Mouse (Mus musculus) CH12.LX (cell line): ENCODE measurements around the gene Tle3. TPM values are rescaled to one million over a fixed set of nuclear protein-coding genes. Genes with fewer than 3 reads are reported as not detected.

Experiments
- DNase-seq: peaks from one replicate; pipeline ENCODE4 v3.0.0-alpha.2; 2013; ENCODE audit errors: extremely low read depth
- H3K27ac ChIP-seq: 2 replicates; pipeline ENCODE4 v1.5.1; 2012; ENCODE audit warnings: low read depth, mild to moderate bottlenecking, control low read depth, moderate library complexity; ENCODE audit not compliant: insufficient read depth
- H3K27me3 ChIP-seq: replicated peaks from 2 replicates; pipeline ENCODE3; 2012; ENCODE audit warnings: inconsistent platforms
- H3K36me3 ChIP-seq, 2 experiments: replicated peaks in 1 of 2; 2 replicates each; pipeline versions ENCODE3 to v1.6.1; 2012; ENCODE audit warnings: inconsistent platforms in 1 of 2, low read length in 1 of 2, mild to moderate bottlenecking in 1 of 2, mixed read lengths in 1 of 2, moderate library complexity in 1 of 2; ENCODE audit not compliant: control insufficient read depth in 1 of 2, insufficient read depth in 1 of 2
- H3K4me1 ChIP-seq, 2 experiments: 2 replicates each; pipeline ENCODE4 v1.6.1; 2012; ENCODE audit warnings: inconsistent platforms in 1 of 2, moderate library complexity in 1 of 2; ENCODE audit not compliant: insufficient read depth in 2 of 2, control insufficient read depth in 1 of 2
- H3K4me2 ChIP-seq: 2 replicates; pipeline ENCODE4 v1.6.1; 2012; ENCODE audit warnings: low read depth, mild to moderate bottlenecking, control low read depth; ENCODE audit not compliant: poor library complexity, insufficient read depth, severe bottlenecking
- H3K4me3 ChIP-seq, 3 experiments: fragments of 150-350 bp in 1 of 3; sonication (generic) in 1 of 3; replicated peaks in 1 of 3; 2 replicates each; pipeline versions ENCODE3 to v1.5.1; 2011 to 2012; ENCODE audit warnings: low read depth in 2 of 3, low read length in 2 of 3, mild to moderate bottlenecking in 2 of 3, moderate library complexity in 2 of 3, control low read depth in 1 of 3, improper control_type of control experiment in 1 of 3, inconsistent platforms in 1 of 3, mixed read lengths in 1 of 3; ENCODE audit not compliant: poor library complexity in 1 of 3
- H3K79me2 ChIP-seq: replicated peaks from 2 replicates; pipeline ENCODE4 v1.6.1; 2012; ENCODE audit warnings: mild to moderate bottlenecking, moderate library complexity; ENCODE audit not compliant: control insufficient read depth, poor library complexity, insufficient read depth, severe bottlenecking; ENCODE audit errors: extremely low read depth
- H3K9ac ChIP-seq: 2 replicates; pipeline ENCODE4 v1.6.1; 2012; ENCODE audit warnings: low read depth, mild to moderate bottlenecking, control low read depth, moderate library complexity; ENCODE audit not compliant: insufficient read depth
- H3K9me3 ChIP-seq: replicated peaks from 2 replicates; pipeline ENCODE3; 2012; ENCODE audit warnings: low read length, inconsistent platforms, mixed read lengths
- BHLHE40 ChIP-seq: IDR thresholded peaks from 2 replicates; pipeline ENCODE4 v1.6.1; 2011; ENCODE audit warnings: mild to moderate bottlenecking, low read depth, low read length, improper control_type of control experiment
- CHD1 ChIP-seq: IDR thresholded peaks from 2 replicates; pipeline ENCODE4 v1.6.1; 2012; ENCODE audit warnings: low read depth, low read length, improper control_type of control experiment, inconsistent platforms
- CTCF ChIP-seq, 2 experiments: IDR thresholded peaks in 1 of 2; conservative IDR thresholded peaks in 1 of 2; 2 replicates each; pipeline ENCODE4 v1.5.1; 2011 to 2012; ENCODE audit warnings: low read depth in 2 of 2, low read length in 2 of 2, improper control_type of control experiment in 1 of 2, inconsistent platforms in 1 of 2, mild to moderate bottlenecking in 1 of 2, moderate library complexity in 1 of 2
- E2F4 ChIP-seq: IDR thresholded peaks from 2 replicates; pipeline ENCODE4 v1.6.1; 2011; ENCODE audit warnings: low read depth, low read length, improper control_type of control experiment; ENCODE audit not compliant: insufficient replicate concordance
- ELF1 ChIP-seq: IDR thresholded peaks from 2 replicates; pipeline ENCODE4 v1.6.1; 2014; ENCODE audit warnings: low read depth, mild to moderate bottlenecking, inconsistent platforms, low read length, improper control_type of control experiment
- EP300 ChIP-seq: IDR thresholded peaks from 2 replicates; pipeline ENCODE4 v1.6.1; 2011; ENCODE audit warnings: low read length, improper control_type of control experiment
- ETS1 ChIP-seq: conservative IDR thresholded peaks from 2 replicates; pipeline ENCODE4 v1.6.1; 2012; ENCODE audit warnings: low read depth, mild to moderate bottlenecking, inconsistent platforms, low read length, improper control_type of control experiment, moderate library complexity
- GABPA ChIP-seq: IDR thresholded peaks from 2 replicates; pipeline ENCODE4 v1.6.1; 2012; ENCODE audit warnings: low read depth, low read length, improper control_type of control experiment, inconsistent platforms; ENCODE audit not compliant: insufficient replicate concordance
- IRF4 ChIP-seq: IDR thresholded peaks from 2 replicates; pipeline ENCODE4 v1.6.1; 2014; ENCODE audit warnings: low read depth, mild to moderate bottlenecking, inconsistent platforms, low read length, improper control_type of control experiment
- JUN ChIP-seq: IDR thresholded peaks from 2 replicates; pipeline ENCODE4 v1.6.1; 2011; ENCODE audit warnings: low read depth, mild to moderate bottlenecking, low read length, improper control_type of control experiment, moderate library complexity; ENCODE audit not compliant: insufficient read depth
- KAT2A ChIP-seq: IDR thresholded peaks from 2 replicates; pipeline ENCODE4 v1.6.1; 2012; ENCODE audit warnings: low read length, improper control_type of control experiment, inconsistent platforms; ENCODE audit not compliant: insufficient replicate concordance
- MAX ChIP-seq: IDR thresholded peaks from 2 replicates; pipeline ENCODE4 v1.6.1; 2011; ENCODE audit warnings: low read length, improper control_type of control experiment
- MYC ChIP-seq: IDR thresholded peaks from 2 replicates; pipeline ENCODE4 v1.6.1; 2011; ENCODE audit warnings: low read depth, mild to moderate bottlenecking, improper control_type of control experiment, low read length
- NELFE ChIP-seq: IDR thresholded peaks from 2 replicates; pipeline ENCODE4 v1.6.1; 2011; ENCODE audit warnings: low read depth, low read length, improper control_type of control experiment
- NRF1 ChIP-seq: IDR thresholded peaks from 2 replicates; pipeline ENCODE4 v1.6.1; 2014; ENCODE audit warnings: low read depth, mild to moderate bottlenecking, inconsistent platforms, low read length, improper control_type of control experiment, moderate library complexity
- PAX5 ChIP-seq: IDR thresholded peaks from 2 replicates; pipeline ENCODE4 v1.6.1; 2012; ENCODE audit warnings: low read length, inconsistent platforms, mixed read lengths
- RCOR1 ChIP-seq: conservative IDR thresholded peaks from 2 replicates; pipeline ENCODE4 v1.6.1; 2012; ENCODE audit warnings: low read depth, mild to moderate bottlenecking, inconsistent platforms, low read length, improper control_type of control experiment
- SIN3A ChIP-seq: IDR thresholded peaks from 2 replicates; pipeline ENCODE4 v1.6.1; 2012; ENCODE audit warnings: low read length, improper control_type of control experiment, inconsistent platforms
- SMC3 ChIP-seq: IDR thresholded peaks from 2 replicates; pipeline ENCODE4 v1.6.1; 2011; ENCODE audit warnings: low read depth, low read length, improper control_type of control experiment
- UBTF ChIP-seq: IDR thresholded peaks from 2 replicates; pipeline ENCODE4 v1.6.1; 2012; ENCODE audit warnings: low read depth, mild to moderate bottlenecking, inconsistent platforms, low read length, improper control_type of control experiment, moderate library complexity
- USF1 ChIP-seq: IDR thresholded peaks from 2 replicates; pipeline ENCODE4 v1.6.1; 2014; ENCODE audit warnings: low read depth, mild to moderate bottlenecking, inconsistent platforms, low read length, improper control_type of control experiment
- ZC3H11A ChIP-seq: IDR thresholded peaks from 2 replicates; pipeline ENCODE4 v1.6.1; 2012; ENCODE audit warnings: low read depth, mild to moderate bottlenecking, inconsistent platforms, low read length, improper control_type of control experiment
- ZKSCAN1 ChIP-seq: IDR thresholded peaks from 2 replicates; pipeline ENCODE4 v1.6.1; 2012; ENCODE audit warnings: low read depth, inconsistent platforms, low read length, improper control_type of control experiment, borderline replicate concordance
- ZMIZ1 ChIP-seq: IDR thresholded peaks from 2 replicates; pipeline ENCODE4 v1.6.1; 2012; ENCODE audit warnings: low read depth, mild to moderate bottlenecking, inconsistent platforms, low read length, improper control_type of control experiment
- ZNF384 ChIP-seq: IDR thresholded peaks from 2 replicates; pipeline ENCODE4 v1.6.1; 2012; ENCODE audit warnings: low read depth, low read length, improper control_type of control experiment, inconsistent platforms
- dilution Hi-C: fragments of 300-500 bp; cut with MboI; formaldehyde crosslinking; loops from 2 replicates; pipeline ENCODE4 v1.14.3; 2020; ENCODE audit warnings: low sequenced_read_pairs; ENCODE audit not compliant: extremely low pct_unique_long_range_greater_than_20kb, extremely low pct_ligation_motif_present
- in situ Hi-C: fragments of 300-500 bp; cut with MboI; formaldehyde crosslinking; loops from 3 replicates; pipeline ENCODE4 v1.14.3; 2019; ENCODE audit warnings: low sequenced_read_pairs, low pct_ligation_motif_present, low pct_unique_long_range_greater_than_20kb, mixed read lengths
- polyA plus RNA-seq: library from polyadenylated mRNA; unstranded; fragments of >175 nt; gene quantifications from 2 replicates; pipeline ENCODE4 v1.2.1, GENCODE M21; 2012; ENCODE audit warnings: low read depth; ENCODE audit not compliant: insufficient read length
- total RNA-seq, 2 experiments: library from RNA; depleted of rRNA; stranded (reverse); fragments of 300-350 nt in 1 of 2; fragments of >200 nt in 1 of 2; gene quantifications; 2 replicates each; pipeline ENCODE4 v1.2.3; 2012 to 2014

Gene Tle3
- total and polyA plus RNA-seq, 3 experiments = 8.1 to 29.1 (median 22.8) TPM

DNA sequence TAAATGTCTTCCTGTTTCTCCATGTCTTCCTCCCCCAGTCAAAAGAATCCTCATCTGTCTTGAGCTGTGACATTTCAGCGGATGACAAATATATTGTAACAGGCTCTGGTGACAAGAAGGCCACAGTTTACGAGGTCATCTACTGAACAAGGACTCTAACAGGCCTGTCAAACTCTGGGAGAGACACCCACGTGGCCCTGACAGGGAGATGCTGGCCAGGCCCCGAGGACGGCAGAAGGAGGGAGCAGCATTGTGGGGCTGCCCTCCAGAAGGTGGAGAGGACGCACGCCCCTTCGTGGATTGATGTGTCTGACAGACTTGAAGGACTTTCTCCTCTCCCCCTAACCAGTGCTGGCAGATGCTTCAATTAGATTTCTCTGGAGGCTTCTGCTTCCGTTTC, 44.4 kb downstream of the Tle3 start:
- TF ChIP-seq ZC3H11A (no peak), NELFE (no peak), SIN3A (no peak), CHD1 (no peak), ELF1 (no peak), USF1 (no peak)
- dilution Hi-C loops = no loop called here
- no peak for DNase-seq
- peaks cover 53 to 76% of the 10 kb centered on the region in 2 experiments for H3K36me3 ChIP-seq
- no peaks in the 10 kb centered on the region for H3K79me2 ChIP-seq
- H3K27ac ChIP-seq = no peak overlapping the region
- H3K9me3 ChIP-seq = no peaks in the 10 kb centered on the region
- H3K4me2 ChIP-seq = no peak overlapping the region
- H3K27me3 ChIP-seq = no peaks in the 10 kb centered on the region
- no peak overlapping the region for H3K4me3 ChIP-seq
- H3K9ac ChIP-seq = no peak overlapping the region
- in situ Hi-C loops = no loop called here
- H3K4me1 ChIP-seq = peaks cover 0 to 17% of the 10 kb centered on the region in 2 experiments; a peak in 2 of 4 replicates

DNA sequence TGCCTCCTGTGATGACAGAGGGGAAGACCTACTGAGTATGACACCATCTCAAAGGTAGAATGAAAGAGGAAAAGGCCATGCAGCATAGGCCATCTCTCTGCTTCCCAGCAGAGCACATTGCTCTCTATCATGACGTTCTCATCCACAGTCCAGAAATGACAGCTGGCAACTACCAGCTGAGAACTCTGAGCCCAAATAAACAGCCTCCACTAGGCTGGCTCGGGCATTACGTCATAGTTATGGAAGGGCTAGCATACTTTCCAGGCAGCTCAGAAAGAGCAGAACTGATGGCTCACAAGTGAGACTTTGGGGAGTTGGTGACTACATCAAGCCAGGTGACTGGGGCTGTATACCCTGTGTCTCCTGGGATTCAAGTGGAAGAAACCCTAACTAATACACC, 49.5 kb downstream of the Tle3 start:
- dilution Hi-C loops (no loop called here), in situ Hi-C loops (no loop called here)

DNA sequence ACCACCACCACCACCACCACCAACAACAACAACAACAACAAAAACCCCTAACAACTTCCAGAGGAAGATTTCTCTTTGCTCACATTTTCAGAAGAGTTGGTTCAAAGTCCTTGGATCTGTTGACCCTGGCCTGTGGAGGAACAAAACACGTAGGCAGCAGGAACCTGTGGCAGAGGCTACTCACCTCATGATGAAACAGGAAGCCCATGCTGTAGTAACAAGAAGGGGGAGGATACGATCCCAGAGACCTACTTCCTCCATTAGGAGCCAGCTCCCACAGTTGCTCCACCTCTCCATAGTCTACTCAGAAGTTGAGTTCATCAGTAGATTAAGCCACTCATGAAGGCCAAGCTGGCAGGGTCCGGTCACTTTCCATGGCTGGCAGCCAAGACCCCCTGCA, 52.1 kb downstream of the Tle3 start:
- H3K4me3 ChIP-seq = no peak overlapping the region

More for the DNA sequence above, 49.5 kb downstream of the Tle3 start:
- H3K4me2 ChIP-seq = no peak overlapping the region
- no peak overlapping the region for H3K4me3 ChIP-seq
- no peak overlapping the region for H3K27ac ChIP-seq
- DNase-seq = no peak
- no peaks in the 10 kb centered on the region for H3K79me2 ChIP-seq
- no peaks in the 10 kb centered on the region for H3K27me3 ChIP-seq
- peaks cover 2% of the 10 kb centered on the region for H3K9me3 ChIP-seq
- no peak for TF ChIP-seq USF1
- TF ChIP-seq MAX = no peak
- no peak for TF ChIP-seq E2F4
- TF ChIP-seq EP300 = no peak
- no peak for TF ChIP-seq KAT2A
- TF ChIP-seq ETS1 = no peak
- no peak for TF ChIP-seq NRF1
- TF ChIP-seq GABPA = no peak
- no peak for TF ChIP-seq ZNF384
- TF ChIP-seq MYC = no peak
- no peak for TF ChIP-seq JUN
- TF ChIP-seq, all 38 proteins: peak for 0
- Histone ChIP-seq H3K9ac (no peak overlapping the region), H3K36me3 (peaks cover 3 to 26% of the 10 kb centered on the region in 2 experiments), H3K4me1 (peaks cover 0 to 6% of the 10 kb centered on the region in 2 experiments; a peak in 1 of 4 replicates)

More for the DNA sequence above, 52.1 kb downstream of the Tle3 start:
- Histone ChIP-seq H3K27ac (no peak overlapping the region), H3K9ac (no peak overlapping the region), H3K36me3 (peaks cover 0 to 4% of the 10 kb centered on the region in 2 experiments), H3K9me3 (peaks cover 2% of the 10 kb centered on the region), H3K4me2 (no peak overlapping the region), H3K79me2 (no peaks in the 10 kb centered on the region), H3K4me1 (peaks cover 0 to 10% of the 10 kb centered on the region in 2 experiments; a peak in 1 of 4 replicates), H3K27me3 (no peaks in the 10 kb centered on the region)
- DNase-seq = no peak
- dilution Hi-C loops = no loop called here
- TF ChIP-seq IRF4 = no peak
- no peak for TF ChIP-seq EP300
- TF ChIP-seq USF1 = no peak
- no peak for TF ChIP-seq MAX
- TF ChIP-seq ETS1 = no peak
- no peak for TF ChIP-seq ZMIZ1
- TF ChIP-seq CTCF (conservative IDR thresholded peaks at IDR 0.05 in 1 of 2, IDR thresholded peaks at IDR 0.05 in 1 of 2; ENCODE audit: low read depth in 2 of 2, low read length in 2 of 2) = no peak
- no peak for TF ChIP-seq UBTF
- TF ChIP-seq SMC3 = no peak
- TF ChIP-seq NRF1 = no peak
- no peak for TF ChIP-seq BHLHE40
- TF ChIP-seq PAX5 = no peak
- TF ChIP-seq RCOR1 = no peak
- no peak for TF ChIP-seq ZKSCAN1
- in situ Hi-C loops = no loop called here
